Mouse (Mus musculus) common myeloid progenitor, adult 5-6 weeks (primary cell): ENCODE data around the gene Nfic. TPM values are rescaled to one million over a fixed set of nuclear protein-coding genes. Genes with fewer than 3 reads are reported as not detected.

Experiments used
- ATAC-seq: replicated peaks from 2 replicates; pipeline ENCODE4 v1.8.0; 2016; ENCODE audit warnings: low read depth, mild to moderate bottlenecking, moderate TSS enrichment, inconsistent platforms; ENCODE audit not compliant: poor library complexity, severe bottlenecking
- total RNA-seq: library from RNA; stranded (forward); fragments of 200-1000, 187-1606 nt; gene quantifications from 2 replicates; pipeline ENCODE4 v1.2.3, GENCODE M21; 2017

Gene Nfic
- total RNA-seq, 1 experiment from 2014 or later = 13.7 TPM

- ATAC-seq = no peak
Observed at GRCm38 (mm10) chr10:81421041-81421796, 34.2 kb downstream of the Nfic start.

GRCm38 (mm10) chr10:81420191-81420767 lies 35.2 kb downstream of the Nfic start:
- no peak for ATAC-seq

GRCm38 (mm10) chr10:81419111-81419928 lies 36.1 kb downstream of the Nfic start:
- ATAC-seq = no peak

GRCm38 (mm10) chr10:81418216-81419070 lies 37.0 kb downstream of the Nfic start:
- no peak for ATAC-seq

GRCm38 (mm10) chr10:81417227-81418215 lies 37.9 kb downstream of the Nfic start:
- no peak for ATAC-seq

GRCm38 (mm10) chr10:81416581-81417226 lies 38.7 kb downstream of the Nfic start:
- ATAC-seq = peak; percentile 48

GRCm38 (mm10) chr10:81415549-81416310 lies 39.7 kb downstream of the Nfic start:
- ATAC-seq = no peak

- ATAC-seq = no peak
Observed at GRCm38 (mm10) chr10:81415146-81415545, 40.3 kb downstream of the Nfic start.

- no peak for ATAC-seq
Observed at GRCm38 (mm10) chr10:81414682-81415081, 40.8 kb downstream of the Nfic start.

- ATAC-seq = peak; percentile 55
Observed at GRCm38 (mm10) chr10:81413310-81414261, 41.8 kb downstream of the Nfic start.

- ATAC-seq = no peak
Observed at GRCm38 (mm10) chr10:81412586-81413309, 42.7 kb downstream of the Nfic start.

GRCm38 (mm10) chr10:81411471-81412400 lies 43.7 kb downstream of the Nfic start:
- ATAC-seq = no peak

- no peak for ATAC-seq
Observed at GRCm38 (mm10) chr10:81410981-81411380, 44.5 kb downstream of the Nfic start.

GRCm38 (mm10) chr10:81410350-81410749 lies 45.1 kb downstream of the Nfic start:
- ATAC-seq = no peak

GRCm38 (mm10) chr10:81409330-81409729 lies 46.1 kb downstream of the Nfic start:
- no peak for ATAC-seq
